Mouse (Mus musculus) ES-Bruce4 (cell line): ENCODE data around the gene Fhit. TPM values are rescaled to one million over a fixed set of nuclear protein-coding genes. Genes with fewer than 3 reads are reported as not detected.

ENCODE experiments used
- H3K27ac ChIP-seq: 2 replicates; pipeline ENCODE4 v1.5.1; 2012; ENCODE audit warnings: low read length, inconsistent platforms; ENCODE audit not compliant: insufficient read depth
- H3K27me3 ChIP-seq: 2 replicates; pipeline ENCODE4 v1.6.1; 2012; ENCODE audit warnings: mild to moderate bottlenecking, low read length, inconsistent platforms; ENCODE audit not compliant: control insufficient read depth, poor library complexity, insufficient read depth, severe bottlenecking
- H3K36me3 ChIP-seq: 2 replicates; pipeline ENCODE4 v1.6.1; 2012; ENCODE audit warnings: inconsistent platforms, mild to moderate bottlenecking, low read length, moderate library complexity; ENCODE audit not compliant: control insufficient read depth, poor library complexity, insufficient read depth, severe bottlenecking
- H3K4me1 ChIP-seq: one replicate; pipeline ENCODE4 v1.8.1; 2011; ENCODE audit warnings: low read length; ENCODE audit not compliant: control insufficient read depth, insufficient read depth
- H3K4me3 ChIP-seq: 2 replicates; pipeline ENCODE4 v1.5.1; 2011; ENCODE audit warnings: low read depth, mild to moderate bottlenecking, low read length
- H3K9ac ChIP-seq: 2 replicates; pipeline ENCODE4 v1.6.1; 2012; ENCODE audit warnings: low read depth, mild to moderate bottlenecking, inconsistent platforms; ENCODE audit not compliant: poor library complexity, severe bottlenecking
- H3K9me3 ChIP-seq: replicated peaks from 2 replicates; pipeline ENCODE4 v1.6.1; 2012; ENCODE audit warnings: mild to moderate bottlenecking, low read length, inconsistent platforms; ENCODE audit not compliant: control insufficient read depth, poor library complexity, insufficient read depth, severe bottlenecking
- CTCF ChIP-seq: IDR thresholded peaks from one replicate; pipeline ENCODE4 v1.8.1; 2011; ENCODE audit warnings: low read depth, low read length
- EP300 ChIP-seq: IDR thresholded peaks from 2 replicates; pipeline ENCODE4 v1.6.1; 2011; ENCODE audit warnings: low read depth, low read length; ENCODE audit not compliant: insufficient read depth
- POLR2A ChIP-seq: IDR thresholded peaks from one replicate; pipeline ENCODE4 v1.8.1; 2011; ENCODE audit warnings: low read length; ENCODE audit not compliant: insufficient read depth
- polyA plus RNA-seq: library from polyadenylated mRNA; stranded (reverse); fragments of >200 nt; gene quantifications from 2 replicates; pipeline ENCODE4 v1.2.4, GENCODE M21; 2011; ENCODE audit warnings: low read depth; ENCODE audit not compliant: missing spikeins, insufficient read depth, insufficient read length

The Fhit gene
- polyA plus RNA-seq, 1 experiment: not detected

DNA sequence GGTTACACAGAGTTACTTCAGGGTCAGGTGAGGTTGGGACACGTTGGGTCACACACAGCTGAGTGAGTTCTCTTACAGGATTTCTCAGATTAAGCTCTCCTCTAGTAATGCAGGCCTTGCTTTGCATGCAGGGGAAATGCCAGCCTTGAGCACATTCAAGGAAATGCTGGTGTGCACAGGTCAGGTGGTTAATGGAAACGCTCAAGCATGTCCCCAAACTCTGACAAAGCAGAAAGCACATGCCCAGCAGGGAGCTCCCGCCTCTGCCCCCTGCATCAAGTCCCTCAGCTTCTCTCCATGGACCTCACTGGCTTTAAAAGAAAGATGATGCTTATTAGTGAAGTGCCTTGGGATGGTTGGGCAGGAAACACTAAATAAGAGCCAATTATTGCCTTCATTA, 530.1 kb downstream of the Fhit start:
- no peaks in the 10 kb centered on the region for H3K27me3 ChIP-seq

DNA sequence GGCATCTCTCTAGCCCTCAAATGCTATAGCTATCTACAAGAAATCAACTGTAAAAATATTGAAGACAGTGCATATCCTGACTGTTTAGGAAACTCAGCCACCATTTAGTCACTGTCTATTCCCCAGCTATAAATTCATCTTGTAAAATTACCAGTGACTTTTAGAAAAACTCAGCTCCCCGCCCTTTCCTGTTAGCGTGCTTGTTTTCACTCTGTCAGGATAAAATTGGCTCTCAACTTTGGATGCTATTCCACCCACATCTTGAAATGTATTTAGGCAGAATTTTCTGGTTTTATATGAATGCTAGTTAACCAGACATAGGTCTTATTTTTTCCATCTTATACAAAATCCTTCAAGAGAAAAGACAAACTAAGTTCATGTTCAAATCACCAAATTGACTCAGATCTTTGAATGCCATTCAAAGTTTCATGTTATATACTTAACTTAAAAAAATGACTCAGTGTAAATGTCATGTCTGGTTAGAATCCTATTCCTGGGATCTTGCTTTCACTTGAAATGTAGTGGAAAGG, 530.9 kb downstream of the Fhit start:
- TF ChIP-seq POLR2A: no peak
- no peak for TF ChIP-seq CTCF
- no peak for TF ChIP-seq EP300
- Histone ChIP-seq H3K9ac (no peak overlapping the region), H3K4me3 (no peak overlapping the region)

More for the DNA sequence above, 530.1 kb downstream of the Fhit start:
- Histone ChIP-seq H3K4me3 (no peak overlapping the region), H3K9me3 (no peaks in the 10 kb centered on the region), H3K27ac (no peak overlapping the region), H3K4me1 (no peaks in the 10 kb centered on the region), H3K36me3 (no peaks in the 10 kb centered on the region), H3K9ac (no peak overlapping the region)
- no peak for TF ChIP-seq CTCF
- no peak for TF ChIP-seq POLR2A
- TF ChIP-seq EP300: no peak

DNA sequence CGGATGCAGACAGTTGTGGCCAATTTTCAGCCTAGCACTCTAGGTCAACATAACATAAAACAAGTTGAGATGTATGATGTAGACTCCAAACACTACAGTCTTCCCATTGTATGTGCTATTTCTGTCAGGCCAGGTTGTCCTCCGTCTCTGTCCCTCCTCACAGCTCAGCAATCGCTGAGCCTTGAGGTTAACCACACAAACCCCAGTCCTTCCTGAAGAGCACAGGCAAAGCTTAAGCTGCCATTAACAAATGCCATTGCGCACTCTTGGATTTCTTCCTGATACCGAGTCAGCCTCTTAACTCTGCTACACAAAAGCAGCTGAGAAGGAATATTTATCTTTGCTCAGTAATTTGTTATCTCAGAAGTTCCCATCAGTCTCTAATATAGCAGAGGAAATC, 568.4 kb downstream of the Fhit start:
- H3K27ac ChIP-seq: no peak overlapping the region
- no peaks in the 10 kb centered on the region for H3K4me1 ChIP-seq
- no peak overlapping the region for H3K4me3 ChIP-seq
- TF ChIP-seq POLR2A (no peak), CTCF (no peak), EP300 (no peak)
- H3K27me3 ChIP-seq: no peaks in the 10 kb centered on the region
- no peak overlapping the region for H3K9ac ChIP-seq
- no peaks in the 10 kb centered on the region for H3K9me3 ChIP-seq
- H3K36me3 ChIP-seq: no peaks in the 10 kb centered on the region

More for the DNA sequence above, 530.9 kb downstream of the Fhit start:
- no peaks in the 10 kb centered on the region for H3K4me1 ChIP-seq
- H3K36me3 ChIP-seq: no peaks in the 10 kb centered on the region
- H3K27me3 ChIP-seq: no peaks in the 10 kb centered on the region
- no peaks in the 10 kb centered on the region for H3K9me3 ChIP-seq
- H3K27ac ChIP-seq: no peak overlapping the region

DNA sequence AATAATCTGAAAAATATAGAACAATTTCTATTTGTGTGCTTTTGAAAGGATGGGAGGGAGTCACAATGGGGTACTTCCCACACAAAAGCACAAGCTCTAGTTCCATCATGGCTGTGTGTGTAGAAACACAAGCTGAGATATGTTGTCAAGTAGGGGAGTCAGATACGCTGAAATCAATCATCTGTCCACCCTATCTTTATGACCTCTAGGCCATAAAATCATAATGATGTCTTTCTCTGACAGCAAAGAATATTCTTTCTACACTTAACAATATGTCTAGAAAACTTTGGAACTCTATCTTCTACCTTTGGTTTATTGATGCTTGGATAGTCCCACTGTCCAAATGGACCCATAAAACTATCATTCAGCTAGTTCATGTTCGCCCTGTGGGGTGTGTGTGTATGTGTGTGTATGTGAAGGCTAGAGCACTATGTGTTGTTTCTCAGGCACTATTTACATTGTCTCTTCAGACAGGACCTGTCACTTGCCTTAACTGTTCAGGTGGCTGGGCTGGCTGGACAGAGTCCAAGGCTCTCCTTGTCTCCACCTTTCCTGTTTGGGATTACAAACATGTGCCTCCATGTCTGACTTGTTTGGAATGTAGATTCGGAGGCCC, 592.8 kb downstream of the Fhit start:
- Histone ChIP-seq H3K9me3 (no peaks in the 10 kb centered on the region), H3K27me3 (no peaks in the 10 kb centered on the region), H3K9ac (no peak overlapping the region), H3K27ac (no peak overlapping the region), H3K36me3 (no peaks in the 10 kb centered on the region), H3K4me3 (no peak overlapping the region), H3K4me1 (no peaks in the 10 kb centered on the region)
- TF ChIP-seq EP300 (no peak), POLR2A (no peak), CTCF (no peak)

DNA sequence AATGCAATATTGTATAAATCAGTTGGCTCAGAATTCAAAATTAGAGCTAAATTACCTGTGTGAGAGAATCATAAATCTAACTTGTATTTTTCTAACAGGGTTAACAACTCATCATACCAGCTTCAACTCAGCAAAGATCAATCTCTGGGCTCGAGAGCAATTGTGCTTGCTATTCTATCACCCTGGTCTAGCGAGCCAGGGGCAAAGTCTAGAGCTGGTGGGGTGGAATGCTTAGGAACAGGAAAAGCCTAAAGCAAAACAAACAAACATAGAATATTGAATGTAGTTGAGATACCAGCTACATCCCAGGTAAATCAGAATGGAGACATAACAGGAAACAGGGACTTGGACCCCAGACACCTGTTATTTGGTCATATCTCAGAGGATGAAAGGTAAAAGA, 594.1 kb downstream of the Fhit start:
- Histone ChIP-seq H3K27ac (no peak overlapping the region), H3K36me3 (no peaks in the 10 kb centered on the region), H3K27me3 (no peaks in the 10 kb centered on the region), H3K4me3 (no peak overlapping the region), H3K9ac (no peak overlapping the region), H3K4me1 (no peaks in the 10 kb centered on the region), H3K9me3 (no peaks in the 10 kb centered on the region)
- TF ChIP-seq CTCF (no peak), POLR2A (no peak), EP300 (no peak)

DNA sequence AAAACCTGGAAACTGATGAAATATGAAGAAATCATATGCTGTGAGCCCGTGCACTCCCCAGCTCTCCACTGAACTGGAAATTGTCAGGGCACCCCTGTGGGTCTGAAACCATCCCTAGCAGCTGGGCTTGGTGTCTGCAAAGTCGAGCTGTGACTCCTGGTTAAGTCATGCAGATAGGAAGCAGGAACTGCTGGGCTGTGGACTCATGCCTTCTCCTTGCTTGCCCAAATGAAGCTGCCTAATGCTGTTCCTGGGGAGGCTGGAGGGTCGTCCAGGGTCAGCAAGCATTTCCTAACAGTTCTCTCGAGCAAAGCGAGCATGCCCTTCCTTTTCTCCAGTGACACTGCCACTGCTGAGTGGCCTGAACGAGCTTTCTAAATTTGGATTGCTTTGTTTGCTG, 607.1 kb downstream of the Fhit start:
- TF ChIP-seq CTCF: no peak
- TF ChIP-seq EP300: no peak
- no peak for TF ChIP-seq POLR2A
- Histone ChIP-seq H3K9ac (no peak overlapping the region), H3K9me3 (no peaks in the 10 kb centered on the region), H3K36me3 (no peaks in the 10 kb centered on the region), H3K4me3 (no peak overlapping the region), H3K27ac (no peak overlapping the region), H3K4me1 (peaks cover 6% of the 10 kb centered on the region), H3K27me3 (no peaks in the 10 kb centered on the region; the same call in 1 of the 2 replicates)
